Mouse (Mus musculus) WW6 (cell line): ENCODE measurements around the gene Nacc1.

Experiments used
- DNase-seq: peaks from one replicate; pipeline ENCODE4 v3.0.0-alpha.2; 2013; ENCODE audit warnings: low read depth, low spot score

Gene Nacc1

GRCm38 (mm10) chr8:84714161-84714560, 26.5 kb upstream of the Nacc1 start:
- DNase-seq = no peak

DNA sequence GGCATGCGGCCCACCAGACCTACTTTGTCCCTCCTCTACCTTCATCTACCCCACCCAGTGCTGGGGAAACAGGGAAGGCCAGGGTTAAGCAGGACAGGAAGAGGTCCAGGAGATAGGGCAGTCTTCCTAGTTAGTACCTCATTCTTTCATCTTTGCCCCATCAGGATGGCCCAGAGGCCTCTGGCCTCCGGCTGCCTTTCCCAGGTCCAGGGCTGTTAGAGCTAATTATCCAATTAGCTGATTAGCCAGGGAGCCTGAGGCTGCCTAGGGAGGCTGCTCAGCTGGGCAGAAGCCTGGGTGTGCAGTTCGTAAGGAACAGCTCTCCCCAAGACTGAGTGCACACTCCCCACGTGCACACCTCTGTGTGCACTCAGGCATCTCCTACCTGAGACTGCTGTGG, 25.7 kb upstream of the Nacc1 start:
- DNase-seq = no peak

DNA sequence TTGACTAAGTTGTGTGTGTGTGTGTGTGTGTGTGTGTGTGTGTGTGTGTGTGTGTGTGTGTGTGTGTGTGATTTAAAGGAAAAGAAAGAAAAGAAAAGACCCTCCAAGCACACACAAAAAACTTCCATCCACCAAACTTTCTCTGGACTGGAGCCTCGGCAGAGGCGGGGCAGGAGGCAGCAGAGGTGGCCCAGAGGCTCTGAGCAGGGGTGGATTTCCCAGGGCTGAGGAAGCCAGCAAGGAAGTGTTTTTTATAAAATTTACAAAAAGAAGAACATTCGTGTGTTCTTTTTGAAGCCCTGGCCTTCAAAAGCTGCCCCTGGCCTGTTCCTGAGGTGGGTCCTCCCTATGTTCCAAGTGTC, 25.1 kb upstream of the Nacc1 start:
- no peak for DNase-seq

DNA sequence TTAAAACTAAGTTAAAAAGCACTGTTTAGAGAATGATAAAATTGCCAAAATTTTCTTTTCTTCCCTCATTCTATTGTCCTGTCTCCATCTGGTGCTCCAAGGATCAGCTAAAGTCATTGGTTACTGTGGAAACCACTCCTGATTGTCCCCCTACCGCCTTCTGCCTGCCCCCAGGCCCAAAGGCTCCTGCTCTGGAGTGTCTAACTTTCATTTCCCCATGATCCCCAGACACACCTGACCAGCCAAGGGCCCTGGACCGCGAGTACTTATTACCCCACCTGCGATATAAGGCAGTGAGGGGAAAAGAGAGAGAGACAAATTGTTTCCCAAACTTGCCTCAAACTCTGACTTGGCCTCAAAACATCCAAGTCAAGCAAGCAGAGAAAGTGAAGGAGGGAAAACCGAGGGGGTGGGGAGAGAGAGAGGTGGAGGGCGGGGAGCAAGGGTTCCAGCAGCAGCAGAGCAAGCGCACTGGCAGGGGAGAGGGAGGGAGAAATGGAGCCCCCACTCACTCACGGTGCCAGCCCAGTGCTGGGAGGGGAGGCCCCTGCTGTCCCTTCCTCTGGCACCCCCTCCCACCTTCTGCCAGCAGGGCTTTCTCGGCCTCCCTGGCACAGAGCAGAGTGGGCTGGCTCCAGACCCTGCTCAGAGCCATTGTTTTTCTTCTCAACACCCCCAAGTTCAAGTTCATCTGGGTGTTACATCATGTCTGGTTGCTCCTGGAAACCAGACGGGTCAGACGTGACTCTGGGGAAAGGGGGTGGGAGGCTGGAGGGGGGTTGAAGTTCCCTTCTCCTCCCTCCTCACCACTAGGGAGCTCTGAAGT, 24.5 kb upstream of the Nacc1 start:
- DNase-seq = no peak

DNA sequence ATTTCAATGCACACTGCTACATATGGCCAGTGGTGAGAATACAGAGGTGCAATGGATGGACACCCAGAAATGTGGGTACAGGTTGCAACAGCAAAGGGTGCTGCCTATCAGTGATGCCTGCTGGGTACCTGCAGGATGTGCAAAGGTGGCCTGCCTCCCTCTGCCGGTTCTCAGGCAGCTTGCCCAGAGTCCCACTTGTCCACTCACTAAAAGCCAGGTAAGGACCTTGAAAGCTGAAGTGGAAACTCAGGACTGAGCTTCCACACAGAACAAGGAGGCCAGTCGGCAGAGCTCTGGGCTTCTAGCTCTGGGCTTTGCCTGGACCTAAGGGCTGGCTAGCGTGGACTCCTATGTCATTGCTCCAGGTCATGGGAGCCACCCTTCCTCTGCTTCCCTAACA, 23.6 kb upstream of the Nacc1 start:
- DNase-seq = no peak

- no peak for DNase-seq
These were observed 22.3 kb upstream of the Nacc1 start for GRCm38 (mm10) chr8:84709931-84710330.

GRCm38 (mm10) chr8:84708774-84709475, 21.3 kb upstream of the Nacc1 start:
- DNase-seq = peak; percentile 86

GRCm38 (mm10) chr8:84708071-84708541, 20.4 kb upstream of the Nacc1 start:
- DNase-seq = no peak

- DNase-seq = no peak
These were observed 19.7 kb upstream of the Nacc1 start for GRCm38 (mm10) chr8:84707267-84707883.

DNA sequence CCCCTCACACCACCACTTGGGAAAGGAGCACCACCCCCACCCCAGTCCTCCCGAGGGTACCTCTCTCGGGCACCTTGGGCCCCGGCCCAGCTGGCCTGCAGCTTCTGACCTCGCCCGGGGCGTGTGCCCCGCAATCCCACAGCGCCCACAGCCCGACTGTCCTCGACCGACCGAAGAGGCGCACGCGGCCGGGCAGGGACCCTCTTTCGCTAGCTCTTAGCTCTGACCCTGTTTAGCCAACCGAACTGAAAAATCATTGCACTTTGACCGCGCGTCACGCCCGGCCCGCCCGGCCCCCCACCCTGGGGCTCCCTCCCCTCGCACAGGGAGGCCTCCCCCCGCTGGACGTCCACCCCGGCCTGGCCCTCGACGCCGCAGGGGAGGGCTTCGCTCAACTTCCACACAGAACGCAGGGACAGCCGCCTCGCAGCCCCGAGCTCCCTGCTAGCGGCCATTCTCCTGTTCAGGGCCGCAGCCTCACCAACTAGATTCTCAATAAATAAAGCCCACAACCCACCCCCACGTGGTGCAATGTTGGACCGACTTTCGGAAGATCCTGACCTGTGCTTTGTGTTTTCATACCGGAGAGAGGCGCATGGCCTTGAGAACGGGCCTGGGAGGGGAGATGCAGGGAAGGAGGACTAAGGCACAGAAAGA, 19.1 kb upstream of the Nacc1 start:
- no peak for DNase-seq

DNA sequence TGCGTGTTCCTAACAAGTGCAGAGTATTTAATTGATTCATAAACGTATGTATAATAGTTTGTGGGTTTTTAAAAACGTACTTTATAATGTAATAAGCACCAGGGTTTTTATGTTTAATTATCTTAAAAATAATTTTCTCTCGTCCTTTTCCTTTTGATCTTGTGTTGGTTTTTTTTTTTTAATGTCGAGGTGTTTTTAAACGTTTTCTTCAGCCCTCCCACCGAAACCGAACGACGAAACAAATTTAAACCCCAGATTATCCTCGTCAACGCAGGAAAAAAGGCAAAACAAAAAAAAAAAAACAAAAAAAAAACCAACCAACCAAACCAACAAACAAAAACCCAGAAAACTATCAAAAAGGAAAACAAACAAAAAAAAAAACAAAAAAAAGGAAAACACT, 18.3 kb upstream of the Nacc1 start:
- DNase-seq = no peak

DNA sequence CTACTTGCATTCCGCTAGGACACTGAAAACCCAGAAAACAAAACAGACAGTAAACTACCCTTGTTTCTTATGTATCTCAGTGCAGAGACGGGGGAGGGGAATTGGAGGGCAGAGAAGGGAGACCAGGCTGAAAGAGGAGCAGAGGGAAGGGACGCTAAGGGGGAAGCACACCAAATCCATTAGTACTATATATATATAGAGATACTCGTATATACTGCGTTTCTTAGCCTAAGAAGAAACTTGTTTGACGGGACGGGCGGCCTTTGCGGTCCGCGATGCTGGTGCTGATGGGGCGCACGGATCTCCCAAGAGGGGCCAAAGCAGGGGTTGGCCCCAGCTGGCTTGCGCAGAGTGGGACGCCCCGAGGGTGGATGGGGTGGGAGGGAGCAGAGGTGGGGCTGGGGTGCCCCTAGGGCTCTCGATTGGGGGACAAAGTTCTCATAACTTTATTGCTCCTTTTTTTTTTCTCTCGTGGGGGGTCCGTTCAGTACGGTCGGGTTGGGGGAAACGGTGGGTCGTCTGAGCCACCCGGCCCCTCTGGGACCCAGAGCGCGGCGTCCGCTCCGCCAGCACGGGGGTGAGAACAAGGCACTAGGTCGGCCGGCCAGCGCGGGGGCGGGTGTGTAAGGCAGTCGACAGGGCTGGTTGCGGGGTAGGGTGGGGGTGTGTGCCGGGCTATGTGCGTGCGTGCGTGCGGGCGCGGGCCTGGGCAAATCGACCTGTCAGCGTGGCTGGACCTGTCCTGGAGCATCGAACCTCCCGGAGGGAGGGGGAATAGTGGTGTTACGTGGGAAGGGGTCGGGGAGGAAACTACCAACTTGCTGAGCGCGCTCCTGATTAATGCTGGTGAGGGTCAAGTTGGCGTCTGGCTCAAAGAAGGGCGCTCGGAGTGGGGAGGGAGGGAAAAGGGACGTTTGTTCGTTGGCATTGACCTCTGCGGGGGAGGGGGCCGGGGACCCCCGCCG, 17.5 kb upstream of the Nacc1 start:
- no peak for DNase-seq

DNA sequence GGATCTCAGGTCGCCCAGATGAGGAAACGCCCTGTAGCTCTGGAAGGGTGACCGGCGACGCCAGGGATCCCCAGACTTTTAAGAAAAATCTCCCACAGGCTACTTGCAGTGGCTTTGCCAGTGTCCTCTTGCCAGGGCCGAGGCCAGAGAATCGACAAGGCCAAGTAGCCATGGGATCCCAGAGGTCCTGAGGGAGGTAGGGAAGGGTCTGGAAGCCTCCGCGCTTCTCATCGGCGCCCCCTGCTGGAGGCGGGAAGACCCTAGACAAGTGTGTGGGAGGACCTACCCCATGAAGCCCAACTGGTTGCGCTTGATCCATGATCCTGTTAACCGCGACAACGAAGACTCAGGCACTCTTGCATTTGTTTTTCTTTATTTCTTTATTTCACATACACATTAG, 16.7 kb upstream of the Nacc1 start:
- DNase-seq = peak; percentile 90

- DNase-seq = no peak
These were observed 16.0 kb upstream of the Nacc1 start for GRCm38 (mm10) chr8:84703466-84704249.

DNA sequence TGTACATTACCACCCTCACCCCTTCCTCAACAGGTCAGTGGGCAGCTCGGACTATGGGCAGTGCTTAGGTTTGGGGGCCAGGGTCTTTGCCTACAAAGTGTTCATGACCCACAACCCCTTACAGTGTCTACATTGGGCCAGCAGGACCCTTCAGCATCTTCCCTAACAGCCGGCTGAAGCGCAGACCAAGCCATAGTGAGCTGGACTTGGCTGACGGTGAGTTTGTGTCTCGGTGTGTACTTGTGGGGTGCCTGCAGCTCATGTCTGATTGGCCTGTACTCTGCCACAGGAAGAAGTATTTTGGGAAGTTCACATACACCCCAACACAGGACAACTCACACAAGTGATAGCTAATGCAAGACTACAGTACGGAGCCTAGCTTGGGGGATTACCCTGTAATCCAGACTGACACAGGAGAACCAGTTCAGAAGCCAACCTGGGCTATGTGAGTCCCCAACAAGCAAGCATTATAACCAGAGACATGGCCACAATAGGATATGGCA, 15.4 kb upstream of the Nacc1 start:
- DNase-seq = no peak

DNA sequence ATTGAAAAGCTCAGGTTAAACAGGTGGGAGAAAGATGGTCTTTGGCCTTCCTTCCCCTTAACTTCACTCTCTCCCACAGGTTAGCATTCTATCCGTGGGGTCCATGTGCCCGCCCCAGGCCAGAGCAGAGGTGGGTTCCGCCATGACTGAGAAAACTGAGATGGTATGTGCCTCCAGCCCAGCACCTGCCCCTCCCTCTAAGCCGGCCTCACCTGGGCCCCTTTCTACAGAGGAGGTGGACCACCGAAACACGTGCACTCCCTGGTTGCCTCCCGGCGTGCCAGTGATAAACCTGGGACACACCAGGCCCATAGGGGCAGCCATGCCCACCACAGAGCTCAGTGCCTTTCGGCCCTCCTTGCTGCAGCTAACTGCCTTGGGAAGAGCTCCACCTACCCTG, 14.9 kb upstream of the Nacc1 start:
- no peak for DNase-seq

- DNase-seq = no peak
These were observed 13.6 kb upstream of the Nacc1 start, which contains the start of gene Lyl1 for GRCm38 (mm10) chr8:84700941-84701911. Lyl1 (plus strand) TSS chr8:84701457.

- DNase-seq = no peak
These were observed 12.9 kb upstream of the Nacc1 start for GRCm38 (mm10) chr8:84700526-84700925.

GRCm38 (mm10) chr8:84699861-84700322, 12.2 kb upstream of the Nacc1 start:
- DNase-seq = no peak
